Mouse (Mus musculus) cortical plate, adult 2 months (tissue): ENCODE measurements around the gene Myoz1.
"Not testable (repeated sequence)": the region's sequence is repeated elsewhere in the genome, so short reads cannot be mapped to it uniquely, and the experiment has no call there.

Source experiments
- CTCF ChIP-seq: fragments of 200-500 bp; IDR thresholded peaks from 2 replicates; pipeline ENCODE4 v1.5.1; 2011; ENCODE audit warnings: mild to moderate bottlenecking, control low read depth, low read length; ENCODE audit not compliant: insufficient read depth; ENCODE audit errors: extremely low read depth
- POLR2A ChIP-seq: fragments of 200-500 bp; IDR thresholded peaks from 2 replicates; pipeline ENCODE4 v1.6.1; 2011; ENCODE audit warnings: mild to moderate bottlenecking, low read length, control low read depth; ENCODE audit not compliant: insufficient read depth; ENCODE audit errors: extremely low read depth

GRCm38 (mm10) chr14:20636968-20637367 lies 19.4 kb downstream of the Myoz1 start:
- TF ChIP-seq CTCF, POLR2A: not testable (repeated sequence)
